Mouse (Mus musculus) regulatory T cell (primary cell): Measurements from ENCODE around the gene Psmb2.

Experiments
- in situ Hi-C: fragments of 300-600 bp; cut with MboI, MseI; formaldehyde crosslinking; loops from one replicate; pipeline ENCODE4 v1.15.1; 2025; ENCODE audit warnings: high pct_unique_total_duplicates

Psmb2 gene

GRCm38 (mm10) chr4:126732111-126732510 is 54.7 kb downstream of the Psmb2 start:
- in situ Hi-C loops = no loop called here

DNA sequence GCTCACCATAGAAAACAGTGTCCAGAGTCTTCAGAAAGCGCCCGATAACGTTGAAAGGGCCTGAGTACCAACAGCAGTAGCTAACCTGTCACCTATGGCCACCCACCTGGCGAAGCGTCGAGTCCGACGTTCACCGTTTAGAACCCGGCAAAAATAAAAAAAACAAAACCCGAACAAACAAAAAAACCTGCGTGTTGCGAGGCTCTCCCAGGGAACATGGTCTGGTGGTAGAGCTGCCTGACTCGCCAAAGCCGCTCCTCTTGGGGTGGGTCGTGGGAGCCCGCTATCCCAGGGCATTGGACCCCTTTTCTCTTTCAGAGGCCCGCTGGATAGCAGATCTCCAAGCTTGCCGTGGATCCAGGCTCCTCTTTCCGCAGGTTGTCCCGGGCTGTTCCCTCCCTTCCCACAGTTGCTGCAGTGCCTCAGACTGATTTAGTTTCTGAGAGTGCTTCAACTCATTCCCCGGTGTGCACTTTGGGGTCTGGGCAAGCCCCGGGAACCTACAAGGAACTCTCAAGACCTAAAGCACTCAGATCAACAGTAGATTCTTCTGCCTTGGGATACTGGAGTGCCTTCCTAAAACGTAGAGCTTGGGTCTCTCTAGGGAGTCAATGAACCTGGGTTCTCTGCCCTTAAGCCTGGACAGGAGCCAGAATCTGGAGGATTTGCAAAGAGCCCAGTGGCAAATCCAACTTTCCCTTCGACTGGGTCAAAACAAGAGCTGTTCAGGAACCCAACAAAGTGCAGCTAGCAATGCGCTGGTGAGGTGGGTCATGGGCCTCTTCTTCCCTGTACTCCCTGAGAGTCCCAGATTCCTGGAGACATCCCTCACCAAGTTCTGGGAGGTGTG is 55.3 kb downstream of the Psmb2 start:
- in situ Hi-C loops = no loop called here

DNA sequence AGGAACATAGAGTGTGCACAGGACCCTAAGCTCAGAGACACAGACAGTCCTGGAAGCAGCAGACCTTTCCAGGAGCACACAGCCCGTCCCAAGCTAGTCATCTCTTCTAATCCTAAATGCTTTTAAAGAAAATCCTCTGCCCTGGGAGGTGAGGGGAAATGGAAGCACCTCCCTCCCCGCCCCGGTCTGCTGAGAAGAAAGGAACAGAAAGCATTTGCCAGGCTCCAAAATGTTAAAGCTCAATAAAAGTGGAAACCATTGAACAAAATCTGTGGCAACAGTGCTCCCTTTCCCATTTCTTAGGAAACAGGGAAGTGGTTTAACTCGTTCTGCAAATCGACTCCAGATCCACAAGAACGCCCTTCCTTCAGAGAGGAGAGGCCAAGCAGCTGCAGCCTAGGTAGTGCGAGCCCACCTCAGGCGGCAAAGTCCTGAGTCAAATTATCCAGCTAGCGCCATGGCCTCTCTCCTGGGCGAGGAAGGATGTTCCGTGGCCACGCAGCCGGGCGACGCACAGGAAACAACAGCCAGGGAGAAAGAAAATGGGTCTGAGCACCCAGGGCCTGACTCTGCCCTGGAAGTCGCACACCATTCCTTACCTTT is 56.7 kb downstream of the Psmb2 start:
- in situ Hi-C loops = no loop called here

DNA sequence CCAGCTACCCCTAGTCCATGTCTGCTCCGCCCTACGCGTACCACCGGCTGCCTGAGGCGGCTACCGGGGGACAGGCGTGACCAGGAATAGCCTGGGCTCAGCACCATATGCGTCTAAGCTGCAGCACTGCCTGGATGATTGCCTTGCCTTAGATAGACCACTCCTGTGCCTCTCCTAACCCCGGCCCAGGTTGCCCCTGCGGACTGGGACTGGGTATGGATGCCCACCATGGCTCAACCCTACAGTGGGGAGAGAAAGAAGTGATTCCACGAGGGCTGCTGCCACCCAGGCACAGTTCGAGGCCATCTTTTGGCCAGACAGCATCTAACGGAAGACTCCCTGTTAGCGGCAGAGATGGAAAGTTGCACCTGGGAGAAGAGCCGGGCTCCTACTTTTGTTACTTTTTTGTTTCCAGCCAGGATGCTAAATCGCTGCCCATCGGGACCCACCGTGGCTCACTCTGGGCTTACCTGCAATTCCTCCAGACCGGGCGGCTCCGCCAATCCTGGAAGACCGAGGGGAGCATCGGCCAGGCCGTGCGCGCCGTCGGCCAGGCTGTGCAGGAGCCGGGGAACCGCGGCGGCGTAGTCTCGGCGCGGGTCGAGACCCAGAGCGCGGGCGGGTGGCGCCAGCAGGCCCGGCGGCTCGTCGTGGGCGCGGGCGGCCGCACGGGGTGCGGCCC is 57.4 kb downstream of the Psmb2 start:
- in situ Hi-C loops = no loop called here

DNA sequence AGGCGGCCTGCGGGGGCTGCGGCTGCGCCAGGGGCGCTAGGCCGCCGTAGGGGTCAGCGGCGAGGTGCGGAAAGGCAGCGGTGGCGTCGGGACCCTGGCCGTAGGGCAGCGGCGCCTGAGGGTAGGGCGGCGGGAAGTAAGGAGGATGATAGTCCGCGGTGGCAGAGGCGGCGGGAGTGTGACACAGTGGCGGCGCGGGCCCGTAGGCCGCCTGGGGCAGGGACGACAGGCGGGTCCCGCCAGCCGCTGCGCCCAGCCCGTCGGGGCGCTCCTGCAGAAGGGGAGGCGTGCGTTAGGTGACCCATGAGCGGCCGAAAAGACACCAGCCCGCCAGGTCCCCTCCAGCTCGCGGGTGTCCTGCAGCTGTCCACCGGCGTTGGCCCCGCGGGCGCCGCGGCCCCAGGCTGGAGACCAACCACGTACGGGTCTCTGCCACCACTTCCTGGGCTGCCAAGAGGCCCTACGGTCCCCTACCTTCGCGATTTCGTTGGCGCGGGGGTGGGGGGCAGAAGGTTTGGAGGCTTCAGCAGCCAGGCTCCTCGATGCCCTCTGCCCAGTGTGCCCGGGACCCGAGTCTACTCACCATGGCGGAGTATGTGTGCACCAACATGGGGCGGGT is 58.1 kb downstream of the Psmb2 start:
- in situ Hi-C loops = no loop called here

DNA sequence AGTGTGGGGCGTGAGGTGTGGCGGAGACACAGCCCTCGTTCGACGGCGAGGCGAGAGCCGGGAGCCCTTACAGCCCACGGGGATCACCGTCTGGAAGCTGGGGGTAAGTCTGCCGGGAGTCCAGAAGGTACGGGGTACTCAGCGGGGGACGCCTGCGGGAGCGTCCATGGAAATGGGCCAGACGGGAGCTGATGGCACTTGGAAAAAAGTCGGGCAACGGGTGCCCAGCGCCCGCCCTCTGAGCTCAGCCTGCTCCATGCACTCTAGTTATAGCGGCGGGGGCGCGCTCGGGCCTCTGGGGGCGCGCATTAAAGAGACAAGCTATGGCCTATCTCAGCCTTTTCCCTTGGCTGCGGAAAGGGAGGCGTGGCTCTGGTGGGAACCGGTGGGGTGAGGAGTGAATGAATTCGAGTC is 58.6 kb downstream of the Psmb2 start, which contains the start of gene Tfap2e:
Gene Tfap2e (minus strand): TSS at position 240 of the 414 bp plus-strand sequence.
- in situ Hi-C loops = no loop called here

- in situ Hi-C loops = no loop called here
Observed at GRCm38 (mm10) chr4:126739966-126740676, 62.7 kb downstream of the Psmb2 start.

DNA sequence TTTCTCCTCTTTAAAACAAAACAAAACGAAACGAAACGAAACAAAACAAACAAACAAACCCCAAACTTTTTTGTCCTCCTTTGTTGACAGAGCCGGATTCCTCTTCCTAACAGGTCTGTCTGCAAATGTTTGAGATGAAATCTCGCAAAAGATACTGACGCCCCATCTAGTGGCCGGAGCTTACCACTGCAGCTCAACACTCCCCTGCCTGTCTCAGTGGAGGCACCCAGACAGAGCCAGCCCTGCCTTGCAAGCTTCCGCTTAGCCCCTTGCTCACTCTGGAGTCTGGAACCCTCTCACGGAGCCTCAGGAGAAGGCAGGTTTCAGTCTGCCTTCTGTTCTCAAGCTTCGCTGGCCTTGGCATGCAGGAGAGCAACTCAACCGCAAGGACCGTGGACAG is 64.0 kb downstream of the Psmb2 start:
- in situ Hi-C loops = no loop called here

- in situ Hi-C loops = no loop called here
Observed at GRCm38 (mm10) chr4:126742976-126743375, 65.5 kb downstream of the Psmb2 start.

DNA sequence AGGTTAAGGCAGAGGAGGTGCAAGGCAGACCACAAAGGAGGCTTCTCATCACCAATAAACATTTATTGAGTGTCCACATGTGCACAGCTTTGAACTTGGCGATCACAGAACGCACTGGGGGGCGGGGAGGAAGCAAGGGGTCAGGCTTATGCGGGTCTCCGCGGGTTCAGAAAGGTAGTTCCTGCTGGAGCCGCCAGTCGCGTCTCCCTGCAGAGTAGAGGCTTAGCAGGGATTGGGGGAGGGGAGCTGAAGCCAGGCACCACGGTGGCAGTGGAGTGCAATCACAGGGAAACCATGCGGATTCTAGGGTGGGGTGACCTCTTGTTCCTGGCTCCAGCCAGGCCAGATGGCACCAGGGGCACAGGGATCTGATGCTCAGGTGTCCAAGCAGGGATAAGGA is 66.3 kb downstream of the Psmb2 start:
- in situ Hi-C loops = no loop called here

DNA sequence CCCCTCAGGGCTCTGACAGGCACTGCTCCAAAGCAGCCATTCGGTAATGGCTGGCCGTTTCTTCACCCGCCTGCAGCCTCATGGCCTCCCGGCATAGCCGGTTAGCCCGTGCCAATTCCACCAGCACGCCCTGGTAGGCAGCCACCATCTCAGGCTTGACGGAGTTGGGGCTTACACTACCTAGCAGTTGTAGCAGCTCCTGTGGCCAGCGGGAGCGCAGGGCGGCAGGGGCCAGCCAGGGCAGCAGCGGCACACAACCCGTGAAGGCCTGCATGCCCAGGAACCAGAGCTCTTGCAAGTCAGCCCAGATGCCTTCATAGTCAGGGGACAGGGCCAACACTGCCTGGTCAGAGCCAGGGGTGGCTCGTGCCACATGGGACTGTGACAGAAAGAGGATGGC is 67.4 kb downstream of the Psmb2 start:
- in situ Hi-C loops = loop anchor here (5.0 kb wide), 1 partner anchor 133 kb away; no protein-coding TSS in a partner anchor

DNA sequence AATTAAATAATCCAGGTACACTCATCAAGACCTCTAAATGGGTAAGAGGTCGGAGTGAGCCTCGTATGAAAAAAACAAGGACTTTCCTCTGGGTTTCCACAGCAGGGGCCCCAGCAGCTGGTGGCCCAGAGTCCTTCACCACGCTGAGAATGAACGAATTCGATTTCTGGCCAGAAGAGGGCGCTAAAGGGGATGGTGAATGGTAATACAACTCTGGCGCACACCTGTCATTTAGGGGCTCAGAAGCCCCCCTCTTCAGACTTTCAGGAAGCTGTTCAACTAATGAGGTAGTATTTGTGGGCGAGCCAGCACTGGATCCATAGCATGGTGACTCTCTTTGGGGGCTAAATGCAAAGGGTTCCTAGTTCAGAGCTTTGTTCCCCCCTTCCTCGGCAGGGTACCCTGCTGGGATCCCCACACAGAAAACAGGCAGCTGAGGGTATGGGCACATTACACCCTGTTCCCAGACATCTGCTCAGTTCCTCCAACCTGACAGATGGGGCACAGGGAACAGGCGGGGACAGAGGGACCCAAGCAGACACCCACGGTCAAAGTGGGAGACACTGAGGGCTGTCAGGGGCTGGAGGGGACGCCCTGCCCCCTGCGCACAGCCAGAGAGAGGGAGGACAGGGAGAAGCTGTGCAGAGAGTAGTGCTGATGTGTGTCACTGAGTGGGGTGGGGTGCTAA is 68.2 kb downstream of the Psmb2 start:
- in situ Hi-C loops = loop anchor here (5.0 kb wide), 1 partner anchor 133 kb away; no protein-coding TSS in a partner anchor

DNA sequence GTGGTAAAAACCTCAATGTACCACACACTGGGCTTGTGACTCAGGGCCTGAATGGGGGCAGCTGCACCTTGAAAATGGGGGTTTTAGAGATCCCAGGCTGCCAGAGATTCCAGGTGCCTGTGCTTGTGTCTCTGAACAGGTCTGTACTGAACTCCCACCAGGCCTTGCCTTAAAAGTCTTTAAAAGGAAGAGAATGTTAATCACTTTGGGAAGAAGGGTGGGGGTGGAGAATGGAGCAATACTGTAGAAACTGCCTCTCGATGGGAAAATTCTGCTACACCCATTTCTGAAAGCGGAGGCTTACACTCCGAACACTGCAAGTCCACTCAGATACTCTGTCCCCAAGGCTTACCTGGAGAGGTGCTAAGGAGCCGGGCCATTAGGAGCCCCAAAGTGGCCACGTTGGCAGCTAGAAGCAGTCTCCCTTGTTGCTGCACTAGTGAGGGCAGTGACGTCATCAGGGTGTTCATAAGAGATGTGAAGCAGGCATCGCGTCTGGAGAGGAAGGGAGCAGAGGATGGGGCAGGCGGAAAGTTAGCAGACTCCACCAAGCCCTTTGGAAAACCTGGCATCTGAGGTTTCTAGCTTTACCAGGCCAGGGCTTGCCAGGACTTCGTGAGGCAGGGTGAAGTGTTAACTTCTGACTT is 68.9 kb downstream of the Psmb2 start:
- in situ Hi-C loops = loop anchor here (5.0 kb wide), 1 partner anchor 134 kb away; no protein-coding TSS in a partner anchor

GRCm38 (mm10) chr4:126748381-126748780 is 71.0 kb downstream of the Psmb2 start:
- in situ Hi-C loops = loop anchor here (5.0 kb wide), 1 partner anchor 136 kb away; no protein-coding TSS in a partner anchor

DNA sequence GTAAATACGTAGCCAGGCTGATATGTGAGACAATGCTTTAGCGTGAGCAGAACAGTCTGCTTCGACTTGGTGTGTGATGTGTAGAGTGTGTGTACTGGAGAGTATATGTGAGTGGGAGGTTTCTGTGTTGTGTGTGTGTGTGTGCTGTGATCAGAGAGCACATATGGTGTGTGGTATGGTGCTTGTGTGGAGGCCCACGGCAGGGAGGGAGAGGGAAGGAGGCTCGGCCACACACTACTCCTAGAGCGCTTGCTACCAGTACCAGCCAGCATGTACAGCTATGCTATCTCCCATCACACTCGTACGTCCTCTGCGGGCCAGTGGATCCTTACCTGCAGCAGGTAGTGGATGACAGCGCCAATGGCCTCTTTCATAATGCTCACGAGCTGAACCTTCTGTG is 72.1 kb downstream of the Psmb2 start:
- in situ Hi-C loops = loop anchor here (5.0 kb wide), 1 partner anchor 137 kb away; no protein-coding TSS in a partner anchor

DNA sequence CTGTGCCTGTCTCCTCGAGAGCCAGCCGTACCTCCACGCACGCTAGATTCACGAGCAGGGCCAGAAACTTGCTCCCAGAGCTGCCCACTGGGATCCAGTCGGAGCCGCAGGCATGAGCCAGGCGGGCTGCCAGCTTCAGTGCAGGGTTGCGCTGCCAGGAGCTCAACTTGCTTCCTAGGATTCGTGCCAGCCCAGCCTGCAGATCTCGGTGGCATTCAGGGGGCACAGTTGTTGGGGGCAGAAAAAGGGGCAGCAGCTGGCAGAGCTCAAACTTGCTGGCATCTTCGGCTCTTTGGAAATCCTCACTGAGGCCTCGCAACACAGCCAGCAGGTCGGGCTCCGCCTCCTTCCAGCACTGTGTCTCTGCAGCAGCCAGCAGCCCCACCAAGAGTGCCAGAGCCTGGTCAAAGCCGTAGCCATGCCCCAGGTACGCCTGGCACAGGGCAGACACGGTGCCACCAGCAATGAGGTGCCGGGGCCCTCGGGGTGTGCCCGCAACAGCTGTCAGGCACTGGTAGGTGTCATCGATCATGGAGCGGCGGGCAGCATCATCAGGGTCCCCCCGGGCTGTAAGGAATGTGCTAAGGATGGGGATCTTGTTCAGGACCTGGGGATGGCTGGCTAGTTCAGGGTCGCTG is 72.7 kb downstream of the Psmb2 start:
- in situ Hi-C loops = loop anchor here (10.0 kb wide), 1 partner anchor 695 kb away; the partner anchor contains the start of gene Oscp1

- in situ Hi-C loops = loop anchor here (10.0 kb wide), 1 partner anchor 696 kb away; the partner anchor contains the start of gene Oscp1
Observed at GRCm38 (mm10) chr4:126750863-126751555, 73.6 kb downstream of the Psmb2 start.

- in situ Hi-C loops = loop anchor here (10.0 kb wide), 1 partner anchor 697 kb away; the partner anchor contains the start of gene Oscp1
Observed at GRCm38 (mm10) chr4:126751556-126752023, 74.2 kb downstream of the Psmb2 start.
